Mouse (Mus musculus): ENCODE measurements around the gene Nfatc4. TPM values are rescaled to one million over a fixed set of nuclear protein-coding genes. Genes with fewer than 3 reads are reported as not detected.

Gene Nfatc4
- not detected for polyA plus RNA-seq (2017; shearing (Covaris generic))

GRCm38 (mm10) chr14:55822991-55823762, at the start of gene Nfatc4:
TSS of gene Nfatc4 (plus strand) at chr14:55823144.
- ATAC-seq: no peak

GRCm38 (mm10) chr14:55776711-55777110, 46.2 kb upstream of the Nfatc4 start:
- no peak for ATAC-seq

DNA sequence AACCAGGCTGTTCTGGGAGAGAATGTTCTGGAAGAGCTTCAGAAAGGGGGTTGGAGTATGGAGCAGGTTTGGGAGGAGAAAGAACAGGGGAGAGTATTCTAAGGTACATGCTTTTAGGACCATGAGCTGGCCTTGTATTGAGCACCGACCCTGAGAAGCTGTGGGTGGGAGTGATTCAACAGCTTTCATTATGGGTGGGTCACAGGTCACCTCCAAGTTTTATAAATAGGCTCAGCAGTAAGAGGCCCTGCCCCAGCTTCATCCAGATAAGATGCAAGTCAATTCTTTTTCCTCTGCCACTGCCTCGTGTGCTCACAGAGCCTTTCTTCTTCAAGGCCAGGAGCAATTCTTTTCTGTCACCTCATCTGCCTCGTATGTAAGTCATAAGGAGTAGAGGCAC, 45.8 kb upstream of the Nfatc4 start:
- ATAC-seq: no peak

- ATAC-seq: no peak
These were observed 45.1 kb upstream of the Nfatc4 start for GRCm38 (mm10) chr14:55777806-55778205.

DNA sequence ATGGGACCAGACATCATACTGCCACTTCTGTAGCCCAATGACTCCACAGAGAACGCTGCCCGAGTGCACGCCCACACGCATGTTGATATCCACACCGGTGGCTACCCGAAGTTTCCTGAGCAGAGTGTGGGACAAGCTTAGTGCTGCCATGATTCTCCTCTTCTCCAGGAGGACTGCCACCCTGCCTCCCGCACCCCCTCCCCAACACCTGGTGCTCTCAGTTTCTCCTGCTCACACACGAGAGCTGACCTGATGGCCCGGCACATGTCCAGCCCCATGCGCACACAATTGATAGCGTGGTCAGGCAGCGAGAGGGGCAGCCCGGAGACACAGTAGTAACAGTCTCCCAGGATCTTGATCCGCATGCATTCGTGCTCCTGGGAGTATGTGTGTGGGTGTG, 44.3 kb upstream of the Nfatc4 start:
- ATAC-seq: no peak

- no peak for ATAC-seq
These were observed 43.3 kb upstream of the Nfatc4 start for GRCm38 (mm10) chr14:55779656-55780055.

- ATAC-seq: no peak
These were observed 42.2 kb upstream of the Nfatc4 start for GRCm38 (mm10) chr14:55780736-55781135.

GRCm38 (mm10) chr14:55781310-55781709, 41.6 kb upstream of the Nfatc4 start:
- peak; percentile 84 for ATAC-seq

- no peak for ATAC-seq
These were observed 40.5 kb upstream of the Nfatc4 start for GRCm38 (mm10) chr14:55782361-55782960.

GRCm38 (mm10) chr14:55783171-55783957, 39.6 kb upstream of the Nfatc4 start:
- ATAC-seq: no peak

DNA sequence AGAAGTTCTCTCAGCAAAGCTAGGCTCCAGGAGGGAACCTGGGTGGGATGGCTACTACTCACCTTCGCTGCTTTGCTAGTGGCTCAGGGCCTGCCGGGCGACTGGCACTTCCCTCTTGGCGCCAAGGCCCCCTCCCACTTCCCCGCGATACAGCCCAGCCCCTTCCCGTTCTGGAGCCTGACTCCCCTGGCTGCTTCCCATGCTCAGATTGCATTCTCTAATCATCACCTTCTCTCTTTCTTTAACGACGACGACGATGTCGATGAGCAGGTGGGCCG, 39.0 kb upstream of the Nfatc4 start, which contains the start of gene Adcy4:
Gene Adcy4, minus strand, starts transcription at position 138 of the 278 bp plus-strand sequence.
- no peak for ATAC-seq

GRCm38 (mm10) chr14:55785195-55785594, 37.7 kb upstream of the Nfatc4 start:
- no peak for ATAC-seq

DNA sequence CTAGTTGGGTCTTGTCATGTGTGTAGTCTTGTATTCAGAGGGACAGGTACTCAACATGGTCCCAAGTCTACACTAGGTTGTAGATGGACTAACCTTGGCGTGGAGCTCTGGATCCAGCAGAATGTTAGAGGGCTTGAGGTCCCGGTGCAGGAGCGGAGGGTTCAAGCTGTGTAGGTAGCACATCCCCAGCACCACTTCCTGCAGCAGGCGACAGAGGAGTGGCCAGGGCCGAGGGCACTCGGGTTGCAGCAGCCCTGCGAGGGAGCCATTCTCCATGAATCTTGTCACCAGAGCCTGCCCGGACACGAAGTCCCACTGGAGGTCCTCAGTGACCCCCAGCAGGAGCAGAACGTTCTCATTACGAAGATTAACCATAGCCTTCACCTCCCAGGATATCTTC, 35.2 kb upstream of the Nfatc4 start:
- no peak for ATAC-seq

GRCm38 (mm10) chr14:55788256-55789050, 34.5 kb upstream of the Nfatc4 start, which contains the start of gene Ripk3:
TSS of gene Ripk3 (minus strand) at chr14:55788865.
- ATAC-seq: peak; percentile 97

DNA sequence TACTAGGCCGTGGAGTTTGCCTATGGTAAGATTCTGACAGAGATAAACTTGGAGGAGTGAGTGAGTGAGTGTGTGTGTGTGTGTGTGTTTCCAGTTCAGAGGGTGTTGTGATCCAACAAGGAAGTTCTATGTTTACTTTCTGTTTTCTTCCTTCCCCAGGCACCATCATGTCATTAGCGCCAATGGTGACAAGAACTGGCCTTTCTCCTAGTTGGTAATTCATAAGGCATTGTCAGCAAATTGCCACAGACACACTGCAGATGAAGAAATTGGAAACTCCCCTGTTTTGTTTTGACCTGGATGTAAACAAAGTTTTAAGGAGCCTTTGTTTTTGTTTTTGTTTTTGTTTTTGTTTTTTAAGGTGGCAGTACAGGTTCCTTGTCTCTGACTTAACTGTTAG, 29.5 kb upstream of the Nfatc4 start:
- ATAC-seq: no peak

DNA sequence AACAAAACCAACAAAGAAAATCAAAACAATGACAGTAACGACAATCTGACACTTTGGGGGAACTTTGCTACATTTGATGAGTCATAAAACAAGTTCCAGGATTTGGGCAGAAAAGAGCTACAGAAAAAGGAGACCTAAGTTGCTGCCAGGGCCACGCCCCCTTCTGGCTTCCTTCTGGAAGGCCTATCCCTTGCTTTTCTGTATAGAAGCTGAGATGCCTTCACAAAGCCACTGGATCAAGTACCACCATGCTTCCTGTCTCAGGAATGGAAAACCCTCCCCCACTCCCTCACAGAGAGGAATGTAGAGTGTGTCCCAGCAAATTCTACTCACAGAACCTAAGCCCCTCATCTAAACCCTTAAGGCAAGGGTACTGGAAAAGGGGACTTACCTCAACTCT, 29.0 kb upstream of the Nfatc4 start:
- ATAC-seq: no peak

- no peak for ATAC-seq
These were observed 27.4 kb upstream of the Nfatc4 start for GRCm38 (mm10) chr14:55795380-55796163.

DNA sequence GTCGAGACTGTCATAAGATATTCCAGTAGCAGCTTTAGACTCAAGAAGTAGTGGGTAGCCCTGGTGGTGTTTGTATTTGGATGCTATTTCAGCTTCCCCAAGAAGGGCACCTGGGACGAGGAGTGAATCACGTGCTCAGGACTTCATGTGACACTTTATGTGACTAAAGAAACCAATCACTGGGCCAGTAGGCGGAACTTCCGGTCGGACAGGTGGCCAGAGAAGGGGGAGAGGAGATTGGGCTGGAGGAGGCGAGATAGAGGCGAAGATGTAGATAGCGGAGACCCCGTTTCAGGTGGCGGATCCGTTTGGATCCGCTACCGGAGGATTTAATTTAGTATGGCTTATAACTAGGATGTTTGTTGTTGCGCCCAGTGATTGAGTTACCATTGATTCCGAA, 8.1 kb upstream of the Nfatc4 start:
- ATAC-seq: no peak

DNA sequence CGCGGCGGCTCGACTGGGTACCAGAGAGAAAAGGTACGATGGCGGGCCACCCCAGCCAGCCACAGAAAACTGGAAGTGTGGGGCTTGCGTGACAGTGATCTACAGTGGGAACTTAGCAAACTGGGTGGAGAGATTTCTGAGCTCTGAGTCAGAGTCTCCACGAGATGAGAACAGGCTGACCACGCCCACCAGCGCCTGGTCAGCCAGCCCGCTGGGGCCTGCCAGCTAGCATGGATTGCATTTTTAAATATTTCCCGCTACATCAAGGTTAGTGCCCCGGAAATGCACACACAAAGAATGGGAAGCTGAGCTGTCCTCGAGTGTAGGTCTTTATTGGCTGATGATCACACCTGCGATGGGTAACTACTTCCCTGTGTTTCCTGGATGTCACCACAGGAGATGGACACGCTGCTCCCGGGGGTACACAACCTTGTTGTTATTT, 7.6 kb upstream of the Nfatc4 start:
- no peak for ATAC-seq

DNA sequence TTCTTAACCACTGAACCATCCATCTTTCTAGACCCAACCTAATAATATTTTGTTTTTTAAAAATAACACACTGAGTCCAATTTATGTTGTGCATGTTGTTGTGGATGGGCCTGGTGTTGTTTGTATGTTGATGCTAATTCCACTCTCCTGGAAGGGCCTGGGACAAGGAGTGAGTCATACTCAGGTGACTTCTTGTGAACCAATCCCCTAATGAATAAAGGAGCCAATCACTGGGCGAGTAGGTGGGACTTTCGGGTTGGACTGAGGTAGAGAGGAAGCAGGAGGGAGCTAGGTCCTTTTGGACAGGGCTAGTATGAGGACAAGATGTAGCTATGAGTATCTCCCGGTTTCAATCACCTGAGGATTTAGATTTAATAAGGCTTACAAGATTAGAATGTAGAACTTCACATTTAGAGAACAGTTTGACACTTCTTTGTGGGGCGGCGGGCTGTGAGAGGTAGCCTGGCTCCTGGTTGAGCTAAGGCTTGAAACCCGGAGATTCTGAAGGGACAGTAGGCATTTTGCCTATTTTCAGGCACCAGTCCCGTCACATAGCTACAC, 3.0 kb upstream of the Nfatc4 start:
- no peak for ATAC-seq

DNA sequence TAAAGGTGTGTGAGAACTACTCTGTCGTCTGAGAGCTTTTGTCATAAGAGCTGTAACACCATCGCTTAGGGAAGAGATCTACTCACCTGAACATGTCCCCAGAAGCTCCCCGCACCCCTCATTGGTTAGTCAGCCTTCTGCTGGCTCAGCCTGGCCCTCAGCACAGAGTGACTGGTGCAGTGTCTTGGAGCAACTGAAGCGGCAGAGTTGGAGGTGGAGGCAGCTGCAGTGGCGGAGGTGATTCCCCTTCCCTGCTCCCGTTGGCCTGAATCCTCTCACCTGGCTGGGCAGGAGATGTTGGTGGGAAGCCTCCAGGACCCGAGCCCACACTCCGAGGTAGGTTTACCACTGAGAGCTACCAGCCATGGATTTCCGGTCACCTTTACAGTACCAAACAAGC, 2.4 kb upstream of the Nfatc4 start:
- no peak for ATAC-seq

All from CD4-positive, CD25-positive, alpha-beta regulatory T cell, adult 4 months (primary cell).